Mouse (Mus musculus) CH12.LX (cell line): ENCODE results near the gene Zbtb8os.

Experiments
- CTCF ChIP-seq, 2 experiments: IDR thresholded peaks in 1 of 2; conservative IDR thresholded peaks in 1 of 2; 2 replicates each; pipeline ENCODE4 v1.5.1; 2011 to 2012; ENCODE audit warnings: low read depth in 2 of 2, low read length in 2 of 2, improper control_type of control experiment in 1 of 2, inconsistent platforms in 1 of 2, mild to moderate bottlenecking in 1 of 2, moderate library complexity in 1 of 2
- IRF4 ChIP-seq: IDR thresholded peaks from 2 replicates; pipeline ENCODE4 v1.6.1; 2014; ENCODE audit warnings: low read depth, mild to moderate bottlenecking, inconsistent platforms, low read length, improper control_type of control experiment
- MAX ChIP-seq: IDR thresholded peaks from 2 replicates; pipeline ENCODE4 v1.6.1; 2011; ENCODE audit warnings: low read length, improper control_type of control experiment
- USF2 ChIP-seq: conservative IDR thresholded peaks from 2 replicates; pipeline ENCODE4 v1.6.1; 2011; ENCODE audit warnings: low read depth, low read length, improper control_type of control experiment

GRCm38 (mm10) chr4:129286683-129287471 is 48.6 kb upstream of the Zbtb8os start:
- no peak for TF ChIP-seq CTCF (conservative IDR thresholded peaks at IDR 0.05 in 1 of 2, IDR thresholded peaks at IDR 0.05 in 1 of 2; ENCODE audit: low read depth in 2 of 2, low read length in 2 of 2)
- TF ChIP-seq MAX: no peak
- TF ChIP-seq IRF4: no peak
- TF ChIP-seq USF2: no peak
